Mouse (Mus musculus): ENCODE measurements around the gene Snrpc.

- TF ChIP-seq POLR2A (IDR thresholded peaks at IDR 0.05; ENCODE audit: borderline replicate concordance, low read depth, low read length) (no peak), CTCF (IDR thresholded peaks at IDR 0.05; ENCODE audit: low read depth, low read length) (no peak)
Measured at GRCm38 (mm10) chr17:27839469-27840252, 1.7 kb downstream of the Snrpc start.
